Mouse (Mus musculus) CH12.LX (cell line): ENCODE results near the gene Rras. TPM values are rescaled to one million over a fixed set of nuclear protein-coding genes. Genes with fewer than 3 reads are reported as not detected.

Source experiments
- DNase-seq: peaks from one replicate; pipeline ENCODE4 v3.0.0-alpha.2; 2013; ENCODE audit errors: extremely low read depth
- H3K27ac ChIP-seq: 2 replicates; pipeline ENCODE4 v1.5.1; 2012; ENCODE audit warnings: low read depth, mild to moderate bottlenecking, control low read depth, moderate library complexity; ENCODE audit not compliant: insufficient read depth
- H3K27me3 ChIP-seq: replicated peaks from 2 replicates; pipeline ENCODE3; 2012; ENCODE audit warnings: inconsistent platforms
- H3K36me3 ChIP-seq, 2 experiments: replicated peaks in 1 of 2; 2 replicates each; pipeline versions ENCODE3 to v1.6.1; 2012; ENCODE audit warnings: inconsistent platforms in 1 of 2, low read length in 1 of 2, mild to moderate bottlenecking in 1 of 2, mixed read lengths in 1 of 2, moderate library complexity in 1 of 2; ENCODE audit not compliant: control insufficient read depth in 1 of 2, insufficient read depth in 1 of 2
- H3K4me1 ChIP-seq, 2 experiments: 2 replicates each; pipeline ENCODE4 v1.6.1; 2012; ENCODE audit warnings: inconsistent platforms in 1 of 2, moderate library complexity in 1 of 2; ENCODE audit not compliant: insufficient read depth in 2 of 2, control insufficient read depth in 1 of 2
- H3K4me2 ChIP-seq: 2 replicates; pipeline ENCODE4 v1.6.1; 2012; ENCODE audit warnings: low read depth, mild to moderate bottlenecking, control low read depth; ENCODE audit not compliant: poor library complexity, insufficient read depth, severe bottlenecking
- H3K4me3 ChIP-seq, 3 experiments: fragments of 150-350 bp in 1 of 3; sonication (generic) in 1 of 3; replicated peaks in 1 of 3; 2 replicates each; pipeline versions ENCODE3 to v1.5.1; 2011 to 2012; ENCODE audit warnings: low read depth in 2 of 3, low read length in 2 of 3, mild to moderate bottlenecking in 2 of 3, moderate library complexity in 2 of 3, control low read depth in 1 of 3, improper control_type of control experiment in 1 of 3, inconsistent platforms in 1 of 3, mixed read lengths in 1 of 3; ENCODE audit not compliant: poor library complexity in 1 of 3
- H3K79me2 ChIP-seq: replicated peaks from 2 replicates; pipeline ENCODE4 v1.6.1; 2012; ENCODE audit warnings: mild to moderate bottlenecking, moderate library complexity; ENCODE audit not compliant: control insufficient read depth, poor library complexity, insufficient read depth, severe bottlenecking; ENCODE audit errors: extremely low read depth
- H3K9ac ChIP-seq: 2 replicates; pipeline ENCODE4 v1.6.1; 2012; ENCODE audit warnings: low read depth, mild to moderate bottlenecking, control low read depth, moderate library complexity; ENCODE audit not compliant: insufficient read depth
- H3K9me3 ChIP-seq: replicated peaks from 2 replicates; pipeline ENCODE3; 2012; ENCODE audit warnings: low read length, inconsistent platforms, mixed read lengths
- BHLHE40 ChIP-seq: IDR thresholded peaks from 2 replicates; pipeline ENCODE4 v1.6.1; 2011; ENCODE audit warnings: mild to moderate bottlenecking, low read depth, low read length, improper control_type of control experiment
- CTCF ChIP-seq, 2 experiments: IDR thresholded peaks in 1 of 2; conservative IDR thresholded peaks in 1 of 2; 2 replicates each; pipeline ENCODE4 v1.5.1; 2011 to 2012; ENCODE audit warnings: low read depth in 2 of 2, low read length in 2 of 2, improper control_type of control experiment in 1 of 2, inconsistent platforms in 1 of 2, mild to moderate bottlenecking in 1 of 2, moderate library complexity in 1 of 2
- E2F4 ChIP-seq: IDR thresholded peaks from 2 replicates; pipeline ENCODE4 v1.6.1; 2011; ENCODE audit warnings: low read depth, low read length, improper control_type of control experiment; ENCODE audit not compliant: insufficient replicate concordance
- EP300 ChIP-seq: IDR thresholded peaks from 2 replicates; pipeline ENCODE4 v1.6.1; 2011; ENCODE audit warnings: low read length, improper control_type of control experiment
- KAT2A ChIP-seq: IDR thresholded peaks from 2 replicates; pipeline ENCODE4 v1.6.1; 2012; ENCODE audit warnings: low read length, improper control_type of control experiment, inconsistent platforms; ENCODE audit not compliant: insufficient replicate concordance
- MAX ChIP-seq: IDR thresholded peaks from 2 replicates; pipeline ENCODE4 v1.6.1; 2011; ENCODE audit warnings: low read length, improper control_type of control experiment
- MAZ ChIP-seq: IDR thresholded peaks from 2 replicates; pipeline ENCODE4 v1.6.1; 2012; ENCODE audit warnings: low read depth, mild to moderate bottlenecking, inconsistent platforms, low read length, improper control_type of control experiment, moderate library complexity
- MEF2A ChIP-seq: IDR thresholded peaks from 2 replicates; pipeline ENCODE4 v1.6.1; 2014; ENCODE audit warnings: low read depth, mild to moderate bottlenecking, inconsistent platforms, low read length, improper control_type of control experiment, borderline replicate concordance
- NELFE ChIP-seq: IDR thresholded peaks from 2 replicates; pipeline ENCODE4 v1.6.1; 2011; ENCODE audit warnings: low read depth, low read length, improper control_type of control experiment
- PAX5 ChIP-seq: IDR thresholded peaks from 2 replicates; pipeline ENCODE4 v1.6.1; 2012; ENCODE audit warnings: low read length, inconsistent platforms, mixed read lengths
- RAD21 ChIP-seq: IDR thresholded peaks from 2 replicates; pipeline ENCODE4 v1.6.1; 2011; ENCODE audit warnings: low read depth, mild to moderate bottlenecking, low read length, improper control_type of control experiment, moderate library complexity
- RCOR1 ChIP-seq: conservative IDR thresholded peaks from 2 replicates; pipeline ENCODE4 v1.6.1; 2012; ENCODE audit warnings: low read depth, mild to moderate bottlenecking, inconsistent platforms, low read length, improper control_type of control experiment
- SMC3 ChIP-seq: IDR thresholded peaks from 2 replicates; pipeline ENCODE4 v1.6.1; 2011; ENCODE audit warnings: low read depth, low read length, improper control_type of control experiment
- TCF12 ChIP-seq: IDR thresholded peaks from 2 replicates; pipeline ENCODE4 v1.6.1; 2014; ENCODE audit warnings: low read depth, mild to moderate bottlenecking, inconsistent platforms, low read length, improper control_type of control experiment
- UBTF ChIP-seq: IDR thresholded peaks from 2 replicates; pipeline ENCODE4 v1.6.1; 2012; ENCODE audit warnings: low read depth, mild to moderate bottlenecking, inconsistent platforms, low read length, improper control_type of control experiment, moderate library complexity
- ZNF384 ChIP-seq: IDR thresholded peaks from 2 replicates; pipeline ENCODE4 v1.6.1; 2012; ENCODE audit warnings: low read depth, low read length, improper control_type of control experiment, inconsistent platforms
- dilution Hi-C: fragments of 300-500 bp; cut with MboI; formaldehyde crosslinking; loops from 2 replicates; pipeline ENCODE4 v1.14.3; 2020; ENCODE audit warnings: low sequenced_read_pairs; ENCODE audit not compliant: extremely low pct_unique_long_range_greater_than_20kb, extremely low pct_ligation_motif_present
- in situ Hi-C: fragments of 300-500 bp; cut with MboI; formaldehyde crosslinking; loops from 3 replicates; pipeline ENCODE4 v1.14.3; 2019; ENCODE audit warnings: low sequenced_read_pairs, low pct_ligation_motif_present, low pct_unique_long_range_greater_than_20kb, mixed read lengths
- polyA plus RNA-seq: library from polyadenylated mRNA; unstranded; fragments of >175 nt; gene quantifications from 2 replicates; pipeline ENCODE4 v1.2.1, GENCODE M21; 2012; ENCODE audit warnings: low read depth; ENCODE audit not compliant: insufficient read length
- total RNA-seq, 2 experiments: library from RNA; depleted of rRNA; stranded (reverse); fragments of 300-350 nt in 1 of 2; fragments of >200 nt in 1 of 2; gene quantifications; 2 replicates each; pipeline ENCODE4 v1.2.3; 2012 to 2014

Gene Rras
- total and polyA plus RNA-seq, 3 experiments: 7.2 to 19.8 (median 10.6) TPM

- in situ Hi-C loops: no loop called here
- peaks cover 7 to 23% of the 10 kb centered on the region in 2 experiments for H3K4me1 ChIP-seq
- H3K36me3 ChIP-seq: peaks cover 41 to 66% of the 10 kb centered on the region in 2 experiments
- H3K4me2 ChIP-seq: no peak overlapping the region
- no peaks in the 10 kb centered on the region for H3K9me3 ChIP-seq
- no peak overlapping the region for H3K27ac ChIP-seq
- no peaks in the 10 kb centered on the region for H3K27me3 ChIP-seq
- no peak overlapping the region for H3K4me3 ChIP-seq
- no peak overlapping the region for H3K9ac ChIP-seq
- TF ChIP-seq ZNF384 (no peak), MAX (no peak), SMC3 (peak; percentile 63), RAD21 (peak; percentile 70), NELFE (0 out of 2 replicates have a peak, but pooled peaks have one; percentile 18), CTCF (conservative IDR thresholded peaks at IDR 0.05 in 1 of 2, IDR thresholded peaks at IDR 0.05 in 1 of 2; ENCODE audit: low read depth in 2 of 2, low read length in 2 of 2) (peak; percentile 89 to 92), MEF2A (0 out of 2 replicates have a peak, but pooled peaks have one; percentile 16), BHLHE40 (0 out of 2 replicates have a peak, but pooled peaks have one; percentile 7)
- TF ChIP-seq, all 38 proteins: peak for 6
- dilution Hi-C loops: no loop called here
- peaks cover 46% of the 10 kb centered on the region for H3K79me2 ChIP-seq
- DNase-seq: peak; percentile 82
Observed at GRCm38 (mm10) chr7:44983085-44983484, 34.7 kb upstream of the Rras start.

DNA sequence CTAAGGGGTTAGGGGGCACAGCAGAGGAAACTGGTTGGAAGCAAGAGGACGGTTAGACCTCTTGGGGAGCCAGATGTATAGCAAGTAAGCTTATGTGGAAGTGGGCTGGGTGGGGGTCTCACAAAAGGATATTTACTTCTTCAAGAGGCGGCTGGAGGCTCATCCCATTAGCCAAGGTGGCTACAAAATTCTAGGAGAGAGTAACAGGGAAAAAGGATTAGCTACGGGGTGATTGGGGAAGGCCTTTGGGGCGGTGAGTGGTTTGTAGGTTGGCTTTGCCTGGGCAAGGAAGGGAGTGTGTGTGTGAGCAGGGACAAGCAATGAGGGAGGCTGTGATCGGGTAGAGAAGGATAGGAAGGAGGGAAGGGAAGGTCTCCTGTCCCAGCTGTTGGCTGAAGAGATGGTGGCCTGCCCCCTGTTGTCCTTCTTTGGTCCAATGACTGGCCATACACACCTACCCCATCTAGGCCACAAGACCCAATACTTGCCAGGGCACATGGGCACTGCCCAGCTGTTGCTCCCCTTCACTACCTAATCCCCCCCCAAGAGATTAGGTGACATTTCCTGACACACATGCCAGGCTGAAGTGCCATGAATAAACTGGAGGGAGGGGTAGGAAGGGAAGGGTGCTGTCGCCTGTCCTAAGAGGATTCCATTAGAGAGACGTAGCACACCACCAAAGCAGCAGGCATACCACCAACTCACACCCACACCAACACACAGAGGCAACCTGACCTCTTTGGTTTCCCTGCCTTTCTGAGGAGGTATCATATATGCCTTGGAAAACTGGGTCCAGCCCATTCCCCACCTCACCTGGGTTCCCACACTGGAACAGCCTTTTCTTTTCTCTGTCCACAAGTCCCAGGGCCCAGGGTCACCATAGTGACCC lies 33.6 kb upstream of the Rras start:
- H3K27ac ChIP-seq: peak overlapping the region; percentile 38
- H3K4me1 ChIP-seq: peaks cover 11 to 32% of the 10 kb centered on the region in 2 experiments
- in situ Hi-C loops (no loop called here), dilution Hi-C loops (no loop called here)
- peak overlapping the region; percentile 92; the same call in 1 of the 2 replicates for H3K9ac ChIP-seq
- H3K36me3 ChIP-seq: peaks cover 32 to 58% of the 10 kb centered on the region in 2 experiments
- no peaks in the 10 kb centered on the region for H3K27me3 ChIP-seq
- DNase-seq: no peak
- H3K9me3 ChIP-seq: no peaks in the 10 kb centered on the region
- peak overlapping the region; percentile 60 for H3K4me2 ChIP-seq
- H3K79me2 ChIP-seq: peaks cover 54% of the 10 kb centered on the region
- H3K4me3 ChIP-seq: peak overlapping the region in 2 of 3 experiments; percentile 87 to 99
- TF ChIP-seq EP300 (no peak), MAX (no peak), PAX5 (no peak), UBTF (no peak), TCF12 (no peak), RCOR1 (no peak), NELFE (no peak), CTCF (conservative IDR thresholded peaks at IDR 0.05 in 1 of 2, IDR thresholded peaks at IDR 0.05 in 1 of 2; ENCODE audit: low read depth in 2 of 2, low read length in 2 of 2) (no peak), E2F4 (no peak), KAT2A (no peak), MAZ (no peak)
